Mouse (Mus musculus) kidney, adult 2 months (tissue): ENCODE data around the gene Megf11.

Experiments used
- CTCF ChIP-seq: fragments of 200-500 bp; conservative IDR thresholded peaks from 2 replicates; pipeline ENCODE4 v1.5.1; 2011; ENCODE audit warnings: low read depth, mild to moderate bottlenecking, control low read depth, low read length, moderate library complexity, mixed read lengths; ENCODE audit not compliant: insufficient read depth, insufficient read length
- POLR2A ChIP-seq: fragments of 200-500 bp; IDR thresholded peaks from one replicate; pipeline ENCODE4 v1.6.1; 2011; ENCODE audit warnings: low read depth, low read length, control low read depth

DNA sequence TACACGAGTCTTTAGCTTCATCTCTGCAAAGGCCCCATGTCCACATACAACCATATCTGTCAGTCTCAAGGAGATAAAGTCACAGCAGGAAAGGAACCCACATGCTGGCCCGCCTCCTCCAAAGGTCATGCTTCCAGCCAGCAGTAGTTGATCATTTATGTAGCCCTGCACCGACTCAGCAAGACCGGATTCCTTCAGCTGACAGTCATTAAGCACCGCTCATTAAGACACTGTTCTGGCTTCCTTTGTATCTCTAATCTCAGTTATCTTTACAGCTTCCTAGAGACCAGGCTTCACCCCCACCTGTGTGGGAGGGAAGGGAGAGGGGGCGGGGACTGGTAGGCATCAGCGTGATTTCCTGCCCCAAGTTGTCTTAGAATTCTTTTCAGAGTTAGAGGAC, 258.7 kb downstream of the Megf11 start:
- TF ChIP-seq POLR2A (no peak), CTCF (no peak)
